Mouse (Mus musculus) MEL (cell line): ENCODE results near the gene Gdf3. TPM values are rescaled to one million over a fixed set of nuclear protein-coding genes. Genes with fewer than 3 reads are reported as not detected.

ENCODE experiments used
- DNase-seq: peaks from one replicate; pipeline ENCODE4 v3.0.0; 2011; ENCODE audit warnings: low read depth, low spot score
- H3K27ac ChIP-seq: 2 replicates; pipeline ENCODE4 v1.5.1; 2012; ENCODE audit warnings: low read depth, mild to moderate bottlenecking, control low read depth, low read length, moderate library complexity; ENCODE audit not compliant: control insufficient read depth
- H3K27me3 ChIP-seq, 2 experiments: fragments of 150-350 bp in 1 of 2; sonication (generic) in 1 of 2; 2 replicates each; pipeline ENCODE4 v1.6.1; 2012; ENCODE audit warnings: low read length in 2 of 2, mild to moderate bottlenecking in 2 of 2, improper control_type of control experiment in 1 of 2, moderate library complexity in 1 of 2; ENCODE audit not compliant: insufficient read depth in 2 of 2, control insufficient read depth in 1 of 2
- H3K36me3 ChIP-seq, 2 experiments: 2 replicates each; pipeline ENCODE4 v1.6.1; 2012 to 2014; ENCODE audit warnings: low read length in 2 of 2, improper control_type of control experiment in 1 of 2, inconsistent platforms in 1 of 2, mild to moderate bottlenecking in 1 of 2; ENCODE audit not compliant: insufficient read depth in 2 of 2, control insufficient read depth in 1 of 2
- H3K4me1 ChIP-seq, 2 experiments: fragments of 150-350 bp in 1 of 2; sonication (generic) in 1 of 2; 2 replicates each; pipeline ENCODE4 v1.6.1; 2012; ENCODE audit warnings: low read length in 2 of 2, improper control_type of control experiment in 1 of 2, mild to moderate bottlenecking in 1 of 2; ENCODE audit not compliant: insufficient read depth in 2 of 2, control insufficient read depth in 1 of 2
- H3K4me3 ChIP-seq, 2 experiments: fragments of 150-350 bp in 1 of 2; sonication (generic) in 1 of 2; 2 replicates each; pipeline ENCODE4 v1.5.1; 2012; ENCODE audit warnings: low read depth in 2 of 2, low read length in 2 of 2, mild to moderate bottlenecking in 2 of 2, moderate library complexity in 2 of 2, control low read depth in 1 of 2, improper control_type of control experiment in 1 of 2; ENCODE audit not compliant: control insufficient read depth in 1 of 2, insufficient read depth in 1 of 2
- H3K79me2 ChIP-seq: 2 replicates; pipeline ENCODE4 v1.6.1; 2012; ENCODE audit warnings: mild to moderate bottlenecking, low read length, moderate library complexity; ENCODE audit not compliant: control insufficient read depth, poor library complexity, insufficient read depth
- H3K9ac ChIP-seq: 2 replicates; pipeline ENCODE4 v1.6.1; 2012; ENCODE audit warnings: low read depth, mild to moderate bottlenecking, control low read depth, low read length, moderate library complexity; ENCODE audit not compliant: control insufficient read depth, poor library complexity, severe bottlenecking
- H3K9me3 ChIP-seq: fragments of 150-350 bp; sonication (generic); replicated peaks from 2 replicates; pipeline ENCODE4 v1.6.1; 2012; ENCODE audit warnings: mild to moderate bottlenecking, low read length, improper control_type of control experiment, moderate library complexity; ENCODE audit not compliant: insufficient read depth
- BHLHE40 ChIP-seq: IDR thresholded peaks from 2 replicates; pipeline ENCODE4 v1.6.1; 2012; ENCODE audit warnings: low read depth, mild to moderate bottlenecking, inconsistent platforms, low read length, improper control_type of control experiment, borderline replicate concordance
- CHD1 ChIP-seq: IDR thresholded peaks from 2 replicates; pipeline ENCODE4 v1.6.1; 2012; ENCODE audit warnings: low read depth, mild to moderate bottlenecking, inconsistent platforms, low read length, improper control_type of control experiment
- CHD2 ChIP-seq: IDR thresholded peaks from 2 replicates; pipeline ENCODE4 v1.6.1; 2011; ENCODE audit warnings: low read length, improper control_type of control experiment
- E2F4 ChIP-seq: IDR thresholded peaks from 2 replicates; pipeline ENCODE4 v1.6.1; 2011; ENCODE audit warnings: low read depth, low read length, improper control_type of control experiment, borderline replicate concordance
- ELF1 ChIP-seq: IDR thresholded peaks from 2 replicates; pipeline ENCODE4 v1.6.1; 2014; ENCODE audit warnings: low read depth, mild to moderate bottlenecking, inconsistent platforms, low read length, improper control_type of control experiment, moderate library complexity
- ETS1 ChIP-seq: IDR thresholded peaks from 2 replicates; pipeline ENCODE4 v1.6.1; 2012; ENCODE audit warnings: low read depth, mild to moderate bottlenecking, inconsistent platforms, low read length, improper control_type of control experiment, moderate library complexity
- GABPA ChIP-seq: IDR thresholded peaks from 2 replicates; pipeline ENCODE4 v1.6.1; 2012; ENCODE audit warnings: low read depth, mild to moderate bottlenecking, inconsistent platforms, low read length, improper control_type of control experiment, moderate library complexity
- HCFC1 ChIP-seq: IDR thresholded peaks from 2 replicates; pipeline ENCODE4 v1.6.1; 2012; ENCODE audit warnings: low read depth, mild to moderate bottlenecking, inconsistent platforms, low read length, improper control_type of control experiment, moderate library complexity
- KAT2A ChIP-seq: conservative IDR thresholded peaks from 2 replicates; pipeline ENCODE4 v1.6.1; 2012; ENCODE audit warnings: low read depth, low read length, improper control_type of control experiment, inconsistent platforms
- MAFK ChIP-seq: IDR thresholded peaks from 2 replicates; pipeline ENCODE4 v1.6.1; 2011; ENCODE audit warnings: low read depth, mild to moderate bottlenecking, low read length, improper control_type of control experiment, borderline replicate concordance
- MAZ ChIP-seq: IDR thresholded peaks from 2 replicates; pipeline ENCODE4 v1.6.1; 2012; ENCODE audit warnings: low read depth, mild to moderate bottlenecking, inconsistent platforms, low read length, improper control_type of control experiment
- MEF2A ChIP-seq: IDR thresholded peaks from 2 replicates; pipeline ENCODE4 v1.6.1; 2014; ENCODE audit warnings: low read depth, mild to moderate bottlenecking, inconsistent platforms, low read length, improper control_type of control experiment; ENCODE audit not compliant: poor library complexity, insufficient replicate concordance, severe bottlenecking; ENCODE audit errors: extremely low read depth
- MXI1 ChIP-seq: IDR thresholded peaks from 2 replicates; pipeline ENCODE4 v1.6.1; 2011; ENCODE audit warnings: mild to moderate bottlenecking, low read depth, low read length, improper control_type of control experiment
- MYB ChIP-seq: IDR thresholded peaks from 2 replicates; pipeline ENCODE4 v1.6.1; 2011; ENCODE audit warnings: mild to moderate bottlenecking, low read depth, low read length, improper control_type of control experiment
- NRF1 ChIP-seq: IDR thresholded peaks from 2 replicates; pipeline ENCODE4 v1.6.1; 2014; ENCODE audit warnings: low read depth, mild to moderate bottlenecking, inconsistent platforms, low read length, improper control_type of control experiment, moderate library complexity; ENCODE audit not compliant: poor library complexity, insufficient read depth, severe bottlenecking
- POLR2AphosphoS2 ChIP-seq: IDR thresholded peaks from 2 replicates; pipeline ENCODE4 v1.6.1; 2011; ENCODE audit warnings: low read length, improper control_type of control experiment
- SIN3A ChIP-seq: IDR thresholded peaks from 2 replicates; pipeline ENCODE4 v1.6.1; 2012; ENCODE audit warnings: low read length, improper control_type of control experiment, inconsistent platforms
- SMC3 ChIP-seq: IDR thresholded peaks from 2 replicates; pipeline ENCODE4 v1.6.1; 2011; ENCODE audit warnings: low read depth, low read length, improper control_type of control experiment
- TAL1 ChIP-seq: IDR thresholded peaks from 2 replicates; pipeline ENCODE4 v1.6.1; 2012; ENCODE audit warnings: mild to moderate bottlenecking, inconsistent platforms, low read length, moderate library complexity, mixed read lengths
- TBP ChIP-seq: IDR thresholded peaks from 2 replicates; pipeline ENCODE4 v1.8.0; 2011; ENCODE audit warnings: low read depth, low read length, improper control_type of control experiment
- TCF12 ChIP-seq: IDR thresholded peaks from 2 replicates; pipeline ENCODE4 v1.6.1; 2014; ENCODE audit warnings: low read depth, mild to moderate bottlenecking, inconsistent platforms, low read length, improper control_type of control experiment, moderate library complexity
- UBTF ChIP-seq: IDR thresholded peaks from 2 replicates; pipeline ENCODE4 v1.6.1; 2012; ENCODE audit warnings: low read depth, mild to moderate bottlenecking, inconsistent platforms, low read length, improper control_type of control experiment, moderate library complexity, borderline replicate concordance; ENCODE audit not compliant: insufficient read depth
- USF1 ChIP-seq: IDR thresholded peaks from 2 replicates; pipeline ENCODE4 v1.6.1; 2014; ENCODE audit warnings: low read depth, mild to moderate bottlenecking, inconsistent platforms, low read length, improper control_type of control experiment, moderate library complexity
- ZC3H11A ChIP-seq: IDR thresholded peaks from 2 replicates; pipeline ENCODE4 v1.6.1; 2012; ENCODE audit warnings: low read depth, mild to moderate bottlenecking, inconsistent platforms, low read length, improper control_type of control experiment
- ZKSCAN1 ChIP-seq: IDR thresholded peaks from 2 replicates; pipeline ENCODE4 v1.6.1; 2012; ENCODE audit warnings: low read depth, mild to moderate bottlenecking, inconsistent platforms, low read length, improper control_type of control experiment, moderate library complexity
- ZMIZ1 ChIP-seq: IDR thresholded peaks from 2 replicates; pipeline ENCODE4 v1.6.1; 2012; ENCODE audit warnings: low read depth, mild to moderate bottlenecking, inconsistent platforms, low read length, improper control_type of control experiment, moderate library complexity
- ZNF384 ChIP-seq: IDR thresholded peaks from 2 replicates; pipeline ENCODE4 v1.6.1; 2012; ENCODE audit warnings: low read depth, mild to moderate bottlenecking, inconsistent platforms, low read length, improper control_type of control experiment
- polyA plus RNA-seq, 2 experiments: library from polyadenylated mRNA; stranded (reverse) in 1 of 2; unstranded in 1 of 2; fragments of >175 nt in 1 of 2; fragments of >200 nt in 1 of 2; gene quantifications; 2 replicates each; pipeline versions ENCODE4 v1.2.1 to v1.2.4; 2012; ENCODE audit warnings: low replicate concordance in 2 of 2, low read depth in 1 of 2; ENCODE audit not compliant: insufficient read length in 2 of 2, insufficient read depth in 1 of 2, missing spikeins in 1 of 2
- total RNA-seq: library from RNA; depleted of rRNA; stranded (reverse); fragments of 300-350 nt; gene quantifications from 2 replicates; pipeline ENCODE4 v1.2.3, GENCODE M21; 2012

Gene Gdf3
- total and polyA plus RNA-seq, 3 experiments: 42.8 to 50.2 TPM; not detected in 1

DNA sequence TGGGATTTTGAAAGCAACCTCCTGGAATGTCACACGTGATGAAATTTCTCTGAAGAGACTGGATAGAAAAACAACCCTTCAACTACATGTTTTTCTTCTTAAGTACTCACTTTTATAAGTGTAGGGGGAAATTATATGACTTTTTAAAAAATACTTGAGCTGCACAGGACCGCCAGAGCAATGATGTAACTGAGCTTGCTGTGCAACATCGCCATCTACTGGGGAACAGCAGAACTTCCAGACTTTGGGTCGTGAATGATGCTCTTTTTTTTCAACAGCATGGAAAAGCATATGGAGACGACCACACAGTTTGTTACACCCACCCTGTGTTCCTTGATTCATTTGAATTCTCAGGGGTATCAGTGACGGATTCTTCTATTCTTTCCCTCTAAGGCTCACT is 47.4 kb downstream of the Gdf3 start (continued):
- no peak for TF ChIP-seq USF1
- TF ChIP-seq ELF1: no peak
- TF ChIP-seq BHLHE40: no peak
- no peak for TF ChIP-seq HCFC1

DNA sequence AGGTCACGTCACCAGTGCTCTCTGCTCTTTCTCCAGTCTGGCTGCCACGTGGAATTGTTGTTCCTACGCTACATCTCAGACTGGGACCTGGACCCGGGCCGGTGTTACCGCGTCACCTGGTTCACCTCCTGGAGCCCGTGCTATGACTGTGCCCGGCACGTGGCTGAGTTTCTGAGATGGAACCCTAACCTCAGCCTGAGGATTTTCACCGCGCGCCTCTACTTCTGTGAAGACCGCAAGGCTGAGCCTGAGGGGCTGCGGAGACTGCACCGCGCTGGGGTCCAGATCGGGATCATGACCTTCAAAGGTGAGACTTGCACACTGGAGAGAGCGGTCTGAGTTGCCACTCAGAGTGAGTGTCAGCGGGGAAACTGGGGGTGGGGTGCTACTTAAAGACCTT is 48.9 kb downstream of the Gdf3 start:
- Histone ChIP-seq H3K4me3 (no peak overlapping the region), H3K4me1 (peaks cover 4 to 9% of the 10 kb centered on the region in 2 experiments; a peak in 3 of 4 replicates), H3K9me3 (no peaks in the 10 kb centered on the region), H3K27ac (no peak overlapping the region), H3K79me2 (no peaks in the 10 kb centered on the region), H3K27me3 (no peaks in the 10 kb centered on the region), H3K9ac (no peak overlapping the region), H3K36me3 (peaks cover 0 to 10% of the 10 kb centered on the region in 2 experiments; a peak in 2 of 4 replicates)
- DNase-seq: no peak
- TF ChIP-seq ZKSCAN1: no peak
- no peak for TF ChIP-seq ZC3H11A
- TF ChIP-seq TAL1: no peak
- no peak for TF ChIP-seq SMC3
- no peak for TF ChIP-seq HCFC1
- TF ChIP-seq CHD2: no peak
- no peak for TF ChIP-seq SIN3A
- TF ChIP-seq TCF12: no peak
- TF ChIP-seq NRF1: no peak
- TF ChIP-seq KAT2A: no peak
- TF ChIP-seq ZMIZ1: no peak

- Histone ChIP-seq H3K79me2 (no peaks in the 10 kb centered on the region), H3K4me3 (peak overlapping the region; percentile 44 to 52), H3K27me3 (peaks cover 0 to 3% of the 10 kb centered on the region in 2 experiments; a peak in 1 of 4 replicates), H3K9ac (peak overlapping the region; percentile 45), H3K36me3 (peaks cover 0 to 10% of the 10 kb centered on the region in 2 experiments; a peak in 2 of 4 replicates), H3K4me1 (peaks cover 4 to 9% of the 10 kb centered on the region in 2 experiments; a peak in 3 of 4 replicates), H3K27ac (no peak overlapping the region; the same call in 1 of the 2 replicates), H3K9me3 (no peaks in the 10 kb centered on the region)
- peak; percentile 91 for DNase-seq
- TF ChIP-seq POLR2AphosphoS2: no peak
- no peak for TF ChIP-seq E2F4
- TF ChIP-seq ZMIZ1: no peak
- TF ChIP-seq KAT2A: no peak; the same call in 1 of the 2 replicates
- TF ChIP-seq TBP: no peak
- TF ChIP-seq SIN3A: peak; percentile 62
- TF ChIP-seq TCF12: no peak
- TF ChIP-seq MXI1: peak; percentile 67
- TF ChIP-seq ZKSCAN1: no peak
- 0 out of 2 replicates have a peak, but pooled peaks have one; percentile 21 for TF ChIP-seq MAZ
- TF ChIP-seq MYB: no peak
- TF ChIP-seq HCFC1: peak; percentile 40; the same call in 1 of the 2 replicates
- TF ChIP-seq GABPA: no peak
- peak; percentile 43; the same call in 1 of the 2 replicates for TF ChIP-seq NRF1
- no peak for TF ChIP-seq UBTF
- no peak for TF ChIP-seq ZNF384
- TF ChIP-seq MEF2A: no peak
- 0 out of 2 replicates have a peak, but pooled peaks have one; percentile 1 for TF ChIP-seq ETS1
- no peak for TF ChIP-seq CHD1
- peak; percentile 93 for TF ChIP-seq ELF1
- TF ChIP-seq CHD2: no peak
- no peak for TF ChIP-seq MAFK
Measured at GRCm38 (mm10) chr6:122560427-122560826, 49.5 kb downstream of the Gdf3 start.
